Mouse (Mus musculus): Measurements from ENCODE around the gene Gng13. TPM values are rescaled to one million over a fixed set of nuclear protein-coding genes. Genes with fewer than 3 reads are reported as not detected.

Gng13 gene
- polyA plus RNA-seq (2014; fragmentation: Nextera tagmentation; extraction: Ambion mirVana) = 2.6 and 9.0 TPM in 2 replicates

- Histone ChIP-seq H3K4me1 (ENCODE audit: control insufficient read depth, insufficient read depth, low read length) (no peaks in the 10 kb centered on the region), H3K4me3 (ENCODE audit: low read depth, low read length) (peak within 1 kb of the TSS; percentile 30), H3K9me3 (ENCODE audit: control insufficient read depth, low read length) (no peaks in the 10 kb centered on the region), H3K36me3 (ENCODE audit: control insufficient read depth, insufficient read depth, low read length) (no peaks in the 10 kb centered on the region), H3K4me2 (ENCODE audit: low read depth, low read length) (peak within 1 kb of the TSS; percentile 58), H3K27ac (ENCODE audit: low read depth, low read length) (no peak within 1 kb of the TSS), H3K9ac (replicated peaks; ENCODE audit: low read depth, low read length) (peak within 1 kb of the TSS; percentile 53), H3K27me3 (ENCODE audit: control insufficient read depth, insufficient read depth, low read length) (peaks cover 17% of the 10 kb centered on the region)
- 2% methylated on average over 41 of the region's 45 CpGs for WGBS
- ATAC-seq (ENCODE audit: low read depth) = no peak
These were observed at the start of gene Gng13 for GRCm38 (mm10) chr17:25716711-25717637. Gene Gng13 (plus strand): TSS chr17:25717171.

GRCm38 (mm10) chr17:25668481-25669055 is 48.4 kb upstream of the Gng13 start:
- WGBS = 55% methylated on average over 7 of the region's 7 CpGs
- H3K27me3 ChIP-seq (ENCODE audit: control insufficient read depth, insufficient read depth, low read length) = no peaks in the 10 kb centered on the region
- H3K4me3 ChIP-seq (ENCODE audit: low read depth, low read length) = no peak overlapping the region
- H3K4me1 ChIP-seq (ENCODE audit: control insufficient read depth, insufficient read depth, low read length) = peaks cover 5% of the 10 kb centered on the region; the same call in 1 of the 2 replicates
- no peak overlapping the region for H3K9ac ChIP-seq (replicated peaks; ENCODE audit: low read depth, low read length)
- H3K4me2 ChIP-seq (ENCODE audit: low read depth, low read length) = no peak overlapping the region
- no peaks in the 10 kb centered on the region for H3K9me3 ChIP-seq (ENCODE audit: control insufficient read depth, low read length)
- H3K36me3 ChIP-seq (ENCODE audit: control insufficient read depth, insufficient read depth, low read length) = no peaks in the 10 kb centered on the region
- peak; percentile 34; the same call in 1 of the 2 replicates for ATAC-seq (ENCODE audit: low read depth)
- H3K27ac ChIP-seq (ENCODE audit: low read depth, low read length) = no peak overlapping the region

- H3K9ac ChIP-seq (replicated peaks; ENCODE audit: low read depth, low read length) = no peak overlapping the region
- H3K36me3 ChIP-seq (ENCODE audit: control insufficient read depth, insufficient read depth, low read length) = no peaks in the 10 kb centered on the region
- H3K27me3 ChIP-seq (ENCODE audit: control insufficient read depth, insufficient read depth, low read length) = no peaks in the 10 kb centered on the region
- no peak overlapping the region for H3K4me3 ChIP-seq (ENCODE audit: low read depth, low read length)
- no peak for ATAC-seq (ENCODE audit: low read depth)
- no peaks in the 10 kb centered on the region for H3K4me1 ChIP-seq (ENCODE audit: control insufficient read depth, insufficient read depth, low read length)
- no peak overlapping the region for H3K27ac ChIP-seq (ENCODE audit: low read depth, low read length)
- no peak overlapping the region for H3K4me2 ChIP-seq (ENCODE audit: low read depth, low read length)
- H3K9me3 ChIP-seq (ENCODE audit: control insufficient read depth, low read length) = no peaks in the 10 kb centered on the region
These were observed 44.0 kb upstream of the Gng13 start for GRCm38 (mm10) chr17:25672982-25673381.

GRCm38 (mm10) chr17:25677969-25678368 is 39.0 kb upstream of the Gng13 start:
- no peak for ATAC-seq (ENCODE audit: low read depth)
- no peaks in the 10 kb centered on the region for H3K9me3 ChIP-seq (ENCODE audit: control insufficient read depth, low read length)
- no peaks in the 10 kb centered on the region for H3K27me3 ChIP-seq (ENCODE audit: control insufficient read depth, insufficient read depth, low read length)
- no peaks in the 10 kb centered on the region for H3K36me3 ChIP-seq (ENCODE audit: control insufficient read depth, insufficient read depth, low read length)
- H3K27ac ChIP-seq (ENCODE audit: low read depth, low read length) = no peak overlapping the region
- H3K4me3 ChIP-seq (ENCODE audit: low read depth, low read length) = no peak overlapping the region
- no peaks in the 10 kb centered on the region for H3K4me1 ChIP-seq (ENCODE audit: control insufficient read depth, insufficient read depth, low read length)
- 50% methylated on average over 6 of the region's 6 CpGs for WGBS
- no peak overlapping the region for H3K4me2 ChIP-seq (ENCODE audit: low read depth, low read length)
- H3K9ac ChIP-seq (replicated peaks; ENCODE audit: low read depth, low read length) = no peak overlapping the region

GRCm38 (mm10) chr17:25679818-25680217 is 37.2 kb upstream of the Gng13 start:
- H3K4me1 ChIP-seq (ENCODE audit: control insufficient read depth, insufficient read depth, low read length) = no peaks in the 10 kb centered on the region
- no peak overlapping the region for H3K4me2 ChIP-seq (ENCODE audit: low read depth, low read length)
- no peak overlapping the region for H3K27ac ChIP-seq (ENCODE audit: low read depth, low read length)
- 2% methylated on average over 5 of the region's 5 CpGs for WGBS
- no peak overlapping the region for H3K9ac ChIP-seq (replicated peaks; ENCODE audit: low read depth, low read length)
- H3K9me3 ChIP-seq (ENCODE audit: control insufficient read depth, low read length) = no peaks in the 10 kb centered on the region
- no peak overlapping the region for H3K4me3 ChIP-seq (ENCODE audit: low read depth, low read length)
- no peaks in the 10 kb centered on the region for H3K36me3 ChIP-seq (ENCODE audit: control insufficient read depth, insufficient read depth, low read length)
- no peak for ATAC-seq (ENCODE audit: low read depth)
- H3K27me3 ChIP-seq (ENCODE audit: control insufficient read depth, insufficient read depth, low read length) = no peaks in the 10 kb centered on the region

GRCm38 (mm10) chr17:25681636-25682035 is 35.3 kb upstream of the Gng13 start:
- H3K4me3 ChIP-seq (ENCODE audit: low read depth, low read length) = no peak overlapping the region
- no peaks in the 10 kb centered on the region for H3K36me3 ChIP-seq (ENCODE audit: control insufficient read depth, insufficient read depth, low read length)
- no peak overlapping the region for H3K27ac ChIP-seq (ENCODE audit: low read depth, low read length)
- WGBS = 90% methylated on average over 4 of the region's 4 CpGs
- H3K9ac ChIP-seq (replicated peaks; ENCODE audit: low read depth, low read length) = no peak overlapping the region
- H3K4me2 ChIP-seq (ENCODE audit: low read depth, low read length) = no peak overlapping the region
- no peaks in the 10 kb centered on the region for H3K27me3 ChIP-seq (ENCODE audit: control insufficient read depth, insufficient read depth, low read length)
- no peaks in the 10 kb centered on the region for H3K4me1 ChIP-seq (ENCODE audit: control insufficient read depth, insufficient read depth, low read length)
- H3K9me3 ChIP-seq (ENCODE audit: control insufficient read depth, low read length) = no peaks in the 10 kb centered on the region
- ATAC-seq (ENCODE audit: low read depth) = no peak

- ATAC-seq (ENCODE audit: low read depth) = no peak
- H3K4me3 ChIP-seq (ENCODE audit: low read depth, low read length) = no peak overlapping the region
- H3K9ac ChIP-seq (replicated peaks; ENCODE audit: low read depth, low read length) = no peak overlapping the region
- 50% methylated on average over 7 of the region's 7 CpGs for WGBS
- no peaks in the 10 kb centered on the region for H3K36me3 ChIP-seq (ENCODE audit: control insufficient read depth, insufficient read depth, low read length)
- no peaks in the 10 kb centered on the region for H3K27me3 ChIP-seq (ENCODE audit: control insufficient read depth, insufficient read depth, low read length)
- H3K9me3 ChIP-seq (ENCODE audit: control insufficient read depth, low read length) = no peaks in the 10 kb centered on the region
- H3K4me2 ChIP-seq (ENCODE audit: low read depth, low read length) = no peak overlapping the region
- no peak overlapping the region for H3K27ac ChIP-seq (ENCODE audit: low read depth, low read length)
- no peaks in the 10 kb centered on the region for H3K4me1 ChIP-seq (ENCODE audit: control insufficient read depth, insufficient read depth, low read length)
These were observed 30.6 kb upstream of the Gng13 start for GRCm38 (mm10) chr17:25686323-25686722.

- WGBS = 88% methylated on average over 4 of the region's 4 CpGs
- no peak overlapping the region for H3K4me3 ChIP-seq (ENCODE audit: low read depth, low read length)
- H3K9ac ChIP-seq (replicated peaks; ENCODE audit: low read depth, low read length) = no peak overlapping the region
- H3K27ac ChIP-seq (ENCODE audit: low read depth, low read length) = no peak overlapping the region
- no peaks in the 10 kb centered on the region for H3K9me3 ChIP-seq (ENCODE audit: control insufficient read depth, low read length)
- no peaks in the 10 kb centered on the region for H3K27me3 ChIP-seq (ENCODE audit: control insufficient read depth, insufficient read depth, low read length)
- no peak for ATAC-seq (ENCODE audit: low read depth)
- no peaks in the 10 kb centered on the region for H3K4me1 ChIP-seq (ENCODE audit: control insufficient read depth, insufficient read depth, low read length)
- H3K36me3 ChIP-seq (ENCODE audit: control insufficient read depth, insufficient read depth, low read length) = no peaks in the 10 kb centered on the region
- no peak overlapping the region for H3K4me2 ChIP-seq (ENCODE audit: low read depth, low read length)
These were observed 28.0 kb upstream of the Gng13 start for GRCm38 (mm10) chr17:25688922-25689321.

- no peaks in the 10 kb centered on the region for H3K27me3 ChIP-seq (ENCODE audit: control insufficient read depth, insufficient read depth, low read length)
- H3K27ac ChIP-seq (ENCODE audit: low read depth, low read length) = no peak overlapping the region
- ATAC-seq (ENCODE audit: low read depth) = no peak
- H3K9ac ChIP-seq (replicated peaks; ENCODE audit: low read depth, low read length) = no peak overlapping the region
- H3K4me3 ChIP-seq (ENCODE audit: low read depth, low read length) = no peak overlapping the region
- no peaks in the 10 kb centered on the region for H3K36me3 ChIP-seq (ENCODE audit: control insufficient read depth, insufficient read depth, low read length)
- H3K4me2 ChIP-seq (ENCODE audit: low read depth, low read length) = no peak overlapping the region
- no peaks in the 10 kb centered on the region for H3K4me1 ChIP-seq (ENCODE audit: control insufficient read depth, insufficient read depth, low read length)
- no peaks in the 10 kb centered on the region for H3K9me3 ChIP-seq (ENCODE audit: control insufficient read depth, low read length)
- WGBS = 59% methylated on average over 1 of the region's 1 CpGs
These were observed 20.7 kb upstream of the Gng13 start for GRCm38 (mm10) chr17:25696263-25696662.
